In genomic region chr11:102186235-102186634, GRCm38 (mm10) we compare ENCODE assay signal across 23 mouse cellular contexts. TPM values are rescaled to one million over a fixed set of nuclear protein-coding genes. Genes with fewer than 3 reads are reported as not detected.
DNase-seq lines count a peak whose midpoint lies in the region; ATAC-seq and TF ChIP-seq lines count a peak whose summit lies in the region.
"Had no signal": no experiment of that assay in that cellular context is flagged by ENCODE, and none has a peak within 500 bp of the region (broad histone marks: within the 10 kb centered on the region; RNA-seq: fewer than 3 reads in every experiment).

No protein-coding gene starts in this region.

- H3K27ac ChIP-seq in liver, adult 2 months (replicated peaks; ENCODE audit: insufficient read depth, low read depth, low read length), result peak overlapping the region; percentile 32
- no peak overlapping the region for H3K27ac ChIP-seq in liver, embryonic 12.5 days
- no peak overlapping the region for H3K27ac ChIP-seq in CH12.LX (ENCODE audit: insufficient read depth, low read depth)
- peak overlapping the region; percentile 72 for H3K27ac ChIP-seq in intestine, postnatal 0 days (ENCODE audit: low read depth, low read length)
- no peak overlapping the region for H3K27ac ChIP-seq in cerebellum, adult 2 months (ENCODE audit: insufficient read depth, low read length)
- H3K27ac ChIP-seq: liver, embryonic 14.5 days had no signal

- H3K9ac ChIP-seq in liver, adult 2 months (ENCODE audit: low read depth, low read length), result no peak overlapping the region
- H3K9ac ChIP-seq in liver, embryonic 12.5 days, result no peak overlapping the region
- no peak overlapping the region for H3K9ac ChIP-seq in CH12.LX (ENCODE audit: insufficient read depth, low read depth)
- no peak overlapping the region for H3K9ac ChIP-seq in intestine, postnatal 0 days (ENCODE audit: low read depth, low read length)
- H3K9ac ChIP-seq: forebrain, embryonic 12.5 days had no signal

- peak; percentile 32 for DNase-seq in kidney, adult 18-20 months
- DNase-seq in kidney, postnatal 14 days, result no peak
- peak; percentile 80 for DNase-seq in liver, adult 2 months (ENCODE audit: extremely low read depth, low read depth, low spot score)
- no peak for DNase-seq in CH12.LX (ENCODE audit: extremely low read depth)
- DNase-seq in cerebellum, adult 2 months, result no peak
- no peak for DNase-seq in thymus, postnatal 14 days
- DNase-seq: cerebellum, adult 11 months; cerebellum, postnatal 10 days; gastrocnemius, postnatal 25 days; heart, adult 18-20 months; heart, postnatal 14 days; thymus, postnatal 4 days had no signal

- no peak for TF ChIP-seq CTCF in liver, adult 2 months (IDR thresholded peaks at IDR 0.05; ENCODE audit: low read depth, low read length)
- no peak for TF ChIP-seq CTCF in CH12.LX (conservative IDR thresholded peaks at IDR 0.05 in 1 of 2, IDR thresholded peaks at IDR 0.05 in 1 of 2; ENCODE audit: low read depth in 2 of 2, low read length in 2 of 2)
- no peak for TF ChIP-seq CTCF in intestine, postnatal 0 days (IDR thresholded peaks at IDR 0.05; ENCODE audit: low read depth)
- TF ChIP-seq CTCF in cerebellum, adult 2 months (IDR thresholded peaks at IDR 0.05; ENCODE audit: borderline replicate concordance, insufficient read depth, low read depth, low read length), result no peak

- no peak for TF ChIP-seq POLR2A in liver, adult 2 months (IDR thresholded peaks at IDR 0.05; ENCODE audit: extremely low read depth, insufficient read depth, low read length)
- no peak for TF ChIP-seq POLR2A in CH12.LX (IDR thresholded peaks at IDR 0.05; ENCODE audit: low read depth, low read length)
- no peak for TF ChIP-seq POLR2A in cerebellum, adult 2 months (IDR thresholded peaks at IDR 0.05; ENCODE audit: borderline replicate concordance, insufficient read depth, low read length)

- TF ChIP-seq RAD21 in CH12.LX (IDR thresholded peaks at IDR 0.05; ENCODE audit: low read depth, low read length), result no peak

- dilution Hi-C loops in CH12.LX (cut with MboI; ENCODE audit: extremely low pct_ligation_motif_present, extremely low pct_unique_long_range_greater_than_20kb, low sequenced_read_pairs), result no loop called here

- H3K4me3 ChIP-seq in liver, adult 2 months (ENCODE audit: insufficient read depth, low read depth, low read length), result no peak overlapping the region
- no peak overlapping the region for H3K4me3 ChIP-seq in liver, embryonic 12.5 days
- H3K4me3 ChIP-seq in CH12.LX (replicated peaks in 1 of 3; ENCODE audit: low read depth in 2 of 3, low read length in 2 of 3, poor library complexity in 1 of 3), result no peak overlapping the region
- no peak overlapping the region for H3K4me3 ChIP-seq in intestine, postnatal 0 days (ENCODE audit: low read depth, low read length)
- no peak overlapping the region for H3K4me3 ChIP-seq in cerebellum, adult 2 months (replicated peaks; ENCODE audit: insufficient read depth, low read depth, low read length)

- in situ Hi-C loops in CH12.LX (cut with MboI; ENCODE audit: low pct_ligation_motif_present, low pct_unique_long_range_greater_than_20kb, low sequenced_read_pairs), result no loop called here

- H3K27me3 ChIP-seq in liver, adult 2 months (ENCODE audit: control insufficient read depth, insufficient read depth, low read length), result no peaks in the 10 kb centered on the region
- no peaks in the 10 kb centered on the region for H3K27me3 ChIP-seq in liver, embryonic 12.5 days (replicated peaks)
- no peaks in the 10 kb centered on the region for H3K27me3 ChIP-seq in CH12.LX (replicated peaks)
- no peaks in the 10 kb centered on the region for H3K27me3 ChIP-seq in intestine, postnatal 0 days (replicated peaks; ENCODE audit: control insufficient read depth, insufficient read depth, low read length)
- H3K27me3 ChIP-seq in cerebellum, adult 2 months (ENCODE audit: control insufficient read depth, insufficient read depth, low read length), result no peaks in the 10 kb centered on the region
- H3K27me3 ChIP-seq: embryonic facial prominence, embryonic 13.5 days; forebrain, embryonic 12.5 days; heart, embryonic 13.5 days had no signal

- no peak for TF ChIP-seq EP300 in CH12.LX (IDR thresholded peaks at IDR 0.05; ENCODE audit: low read length)

- no peak for ATAC-seq in liver, embryonic 12.5 days
- no peak for ATAC-seq in intestine, postnatal 0 days
- ATAC-seq: CD4-positive, CD25-positive, alpha-beta regulatory T cell, adult 4 months; inflammation-experienced regulatory T-cells, adult 6 months had no signal

- H3K79me2 ChIP-seq in liver, adult 2 months (ENCODE audit: control insufficient read depth, insufficient read depth, low read length), result peaks cover 19% of the 10 kb centered on the region
- H3K79me2 ChIP-seq in CH12.LX (replicated peaks; ENCODE audit: control insufficient read depth, extremely low read depth, insufficient read depth, poor library complexity, severe bottlenecking), result peaks cover 39% of the 10 kb centered on the region

- H3K4me2 ChIP-seq in liver, embryonic 12.5 days, result no peak overlapping the region
- H3K4me2 ChIP-seq in CH12.LX (ENCODE audit: insufficient read depth, low read depth, poor library complexity, severe bottlenecking), result no peak overlapping the region
- H3K4me2 ChIP-seq in intestine, postnatal 0 days (replicated peaks; ENCODE audit: low read depth), result peak overlapping the region; percentile 72; the same call in 1 of the 2 replicates

- H3K9me3 ChIP-seq in liver, embryonic 12.5 days (replicated peaks), result no peaks in the 10 kb centered on the region
- H3K9me3 ChIP-seq in CH12.LX (replicated peaks; ENCODE audit: low read length), result no peaks in the 10 kb centered on the region
- H3K9me3 ChIP-seq in intestine, postnatal 0 days (ENCODE audit: control insufficient read depth), result no peaks in the 10 kb centered on the region
- H3K9me3 ChIP-seq: embryonic facial prominence, embryonic 13.5 days; forebrain, embryonic 12.5 days; heart, embryonic 13.5 days; limb, embryonic 10.5 days; midbrain, embryonic 10.5 days had no signal

- H3K36me3 ChIP-seq in liver, adult 2 months (ENCODE audit: control insufficient read depth, insufficient read depth, low read length), result peaks cover 5% of the 10 kb centered on the region; the same call in 1 of the 2 replicates
- peaks cover 13% of the 10 kb centered on the region for H3K36me3 ChIP-seq in liver, embryonic 12.5 days
- peaks cover 12 to 22% of the 10 kb centered on the region in 2 experiments for H3K36me3 ChIP-seq in CH12.LX (replicated peaks in 1 of 2; ENCODE audit: control insufficient read depth in 1 of 2, insufficient read depth in 1 of 2, low read length in 1 of 2)
- no peaks in the 10 kb centered on the region for H3K36me3 ChIP-seq in intestine, postnatal 0 days (ENCODE audit: control insufficient read depth, insufficient read depth)

- peaks cover 24% of the 10 kb centered on the region for H3K4me1 ChIP-seq in liver, adult 2 months (ENCODE audit: control insufficient read depth, insufficient read depth, low read length)
- peaks cover 60% of the 10 kb centered on the region for H3K4me1 ChIP-seq in liver, embryonic 12.5 days
- peaks cover 10 to 54% of the 10 kb centered on the region in 2 experiments for H3K4me1 ChIP-seq in CH12.LX (ENCODE audit: control insufficient read depth in 1 of 2, insufficient read depth in 2 of 2)
- H3K4me1 ChIP-seq in intestine, postnatal 0 days (replicated peaks; ENCODE audit: control insufficient read depth, insufficient read depth, low read length), result 0 out of 2 replicates have a peak, but pooled peaks cover 3% of the 10 kb centered on the region
- peaks cover 7% of the 10 kb centered on the region; the same call in 1 of the 2 replicates for H3K4me1 ChIP-seq in cerebellum, adult 2 months (ENCODE audit: control insufficient read depth, insufficient read depth, low read length)

- WGBS in liver, adult 2 months, result 21% methylated on average over 1 of the region's 1 CpGs
- WGBS in liver, embryonic 12.5 days (ENCODE audit: insufficient replicate concordance), result 73% methylated on average over 1 of the region's 1 CpGs
- 38% methylated on average over 1 of the region's 1 CpGs for WGBS in intestine, postnatal 0 days
- 65% methylated on average over 1 of the region's 1 CpGs for WGBS in cerebellum, adult 2 months

RNA-seq across cellular contexts. Expression of gene Lsm12, which starts 1.1 kb away (rescaled TPM):
- 11.4 and 14.1 TPM in 2 replicates for total RNA-seq in liver, adult 2 months (2014; rRNA removed)
- polyA plus RNA-seq in liver, adult 2 months (2012; rRNA removed), result 24.3 and 24.5 TPM in 2 replicates
- polyA plus RNA-seq in liver, embryonic 12.5 days (2016; fragmentation: Nextera tagmentation; extraction: Ambion mirVana), result 84.3 and 85.8 TPM in 2 replicates
- total RNA-seq in CH12.LX (2012; rRNA removed) (66.9 and 78.7 TPM in 2 replicates), CH12.LX (2014; rRNA removed) (70.0 and 78.9 TPM in 2 replicates)
- polyA plus RNA-seq in CH12.LX (2012; ENCODE audit: insufficient read length, low read depth), result 164 and 185 TPM in 2 replicates
- 103 and 107 TPM in 2 replicates for polyA plus RNA-seq in intestine, postnatal 0 days (2015; fragmentation: Nextera tagmentation; extraction: Ambion mirVana)
- polyA plus RNA-seq in cerebellum, adult 2 months (2012; rRNA removed), result 35.2 and 40.2 TPM in 2 replicates

RNA-seq across cellular contexts. Expression of gene G6pc3, which starts 3.2 kb away (rescaled TPM):
- total RNA-seq in liver, adult 2 months (2014; rRNA removed), result 2.8 and 3.6 TPM in 2 replicates
- 17.1 and 25.9 TPM in 2 replicates for polyA plus RNA-seq in liver, adult 2 months (2012; rRNA removed)
- 18.0 and 19.7 TPM in 2 replicates for polyA plus RNA-seq in liver, embryonic 12.5 days (2016; fragmentation: Nextera tagmentation; extraction: Ambion mirVana)
- 31.9 and 34.7 TPM in 2 replicates for total RNA-seq in CH12.LX (2012; rRNA removed)
- 26.3 and 31.3 TPM in 2 replicates for total RNA-seq in CH12.LX (2014; rRNA removed)
- polyA plus RNA-seq in CH12.LX (2012; ENCODE audit: insufficient read length, low read depth), result 65.6 and 72.3 TPM in 2 replicates
- 20.4 and 21.1 TPM in 2 replicates for polyA plus RNA-seq in intestine, postnatal 0 days (2015; fragmentation: Nextera tagmentation; extraction: Ambion mirVana)
- polyA plus RNA-seq in cerebellum, adult 2 months (2012; rRNA removed), result 115 and 120 TPM in 2 replicates

RNA-seq across cellular contexts. Expression of gene Tmem101, which starts 30.0 kb away (rescaled TPM):
- total RNA-seq in liver, adult 2 months (2014; rRNA removed), result 4.2 and 7.7 TPM in 2 replicates
- polyA plus RNA-seq in liver, adult 2 months (2012; rRNA removed), result 9.2 and 13.5 TPM in 2 replicates
- 16.3 TPM in 2 replicates for polyA plus RNA-seq in liver, embryonic 12.5 days (2016; fragmentation: Nextera tagmentation; extraction: Ambion mirVana)
- total RNA-seq in CH12.LX (2012; rRNA removed) (56.7 and 63.1 TPM in 2 replicates), CH12.LX (2014; rRNA removed) (36.1 and 38.5 TPM in 2 replicates)
- polyA plus RNA-seq in CH12.LX (2012; ENCODE audit: insufficient read length, low read depth), result 29.7 and 35.4 TPM in 2 replicates
- 10.9 and 11.4 TPM in 2 replicates for polyA plus RNA-seq in intestine, postnatal 0 days (2015; fragmentation: Nextera tagmentation; extraction: Ambion mirVana)
- polyA plus RNA-seq in cerebellum, adult 2 months (2012; rRNA removed), result 33.2 and 34.0 TPM in 2 replicates

RNA-seq across cellular contexts. Expression of gene Nags, which starts 40.9 kb away (rescaled TPM):
- 58.6 and 81.5 TPM in 2 replicates for total RNA-seq in liver, adult 2 months (2014; rRNA removed)
- 135 and 155 TPM in 2 replicates for polyA plus RNA-seq in liver, adult 2 months (2012; rRNA removed)
- 7.7 and 8.8 TPM in 2 replicates for polyA plus RNA-seq in liver, embryonic 12.5 days (2016; fragmentation: Nextera tagmentation; extraction: Ambion mirVana)
- total RNA-seq in CH12.LX (2012; rRNA removed) (not detected in 2 replicates), CH12.LX (2014; rRNA removed) (not detected in 2 replicates)
- polyA plus RNA-seq in CH12.LX (2012; ENCODE audit: insufficient read length, low read depth), result not detected in 2 replicates
- polyA plus RNA-seq in intestine, postnatal 0 days (2015; fragmentation: Nextera tagmentation; extraction: Ambion mirVana), result 37.9 and 40.4 TPM in 2 replicates
- polyA plus RNA-seq in cerebellum, adult 2 months (2012; rRNA removed), result not detected in 2 replicates
- total RNA-seq: gastrocnemius, postnatal 25 days; heart, postnatal 14 days; layer of hippocampus, postnatal 25 days had no signal
- polyA plus RNA-seq: CD4-positive, CD25-positive, alpha-beta regulatory T cell, adult 4 months; embryonic facial prominence, embryonic 13.5 days; forebrain, embryonic 12.5 days; heart, embryonic 13.5 days; midbrain, embryonic 10.5 days had no signal

RNA-seq across cellular contexts. Expression of gene Hdac5, which starts 43.7 kb away (rescaled TPM):
- 15.9 and 25.0 TPM in 2 replicates for total RNA-seq in liver, adult 2 months (2014; rRNA removed)
- polyA plus RNA-seq in liver, adult 2 months (2012; rRNA removed), result 38.2 and 60.5 TPM in 2 replicates
- 21.7 and 23.1 TPM in 2 replicates for polyA plus RNA-seq in liver, embryonic 12.5 days (2016; fragmentation: Nextera tagmentation; extraction: Ambion mirVana)
- 49.6 and 49.9 TPM in 2 replicates for total RNA-seq in CH12.LX (2012; rRNA removed)
- 23.3 and 24.9 TPM in 2 replicates for total RNA-seq in CH12.LX (2014; rRNA removed)
- polyA plus RNA-seq in CH12.LX (2012; ENCODE audit: insufficient read length, low read depth), result 46.4 and 53.9 TPM in 2 replicates
- 30.1 and 30.4 TPM in 2 replicates for polyA plus RNA-seq in intestine, postnatal 0 days (2015; fragmentation: Nextera tagmentation; extraction: Ambion mirVana)
- 188 and 194 TPM in 2 replicates for polyA plus RNA-seq in cerebellum, adult 2 months (2012; rRNA removed)

Comparison
In these comparisons a context has a peak if more than half of its experiments do, and no peak if none do; other contexts are left out.
1. DNase-seq: peak in kidney, adult 18-20 months (single experiment) and liver, adult 2 months (single experiment); none in kidney, postnatal 14 days (single experiment), CH12.LX (single experiment), cerebellum, adult 2 months (0 of 2) and thymus, postnatal 14 days (single experiment).
2. H3K27ac ChIP-seq: peak in liver, adult 2 months (single experiment) and intestine, postnatal 0 days (single experiment); none in liver, embryonic 12.5 days (single experiment), CH12.LX (single experiment) and cerebellum, adult 2 months (single experiment).